ENCODE assay signal across 8 mouse cellular contexts in the genomic region with DNA sequence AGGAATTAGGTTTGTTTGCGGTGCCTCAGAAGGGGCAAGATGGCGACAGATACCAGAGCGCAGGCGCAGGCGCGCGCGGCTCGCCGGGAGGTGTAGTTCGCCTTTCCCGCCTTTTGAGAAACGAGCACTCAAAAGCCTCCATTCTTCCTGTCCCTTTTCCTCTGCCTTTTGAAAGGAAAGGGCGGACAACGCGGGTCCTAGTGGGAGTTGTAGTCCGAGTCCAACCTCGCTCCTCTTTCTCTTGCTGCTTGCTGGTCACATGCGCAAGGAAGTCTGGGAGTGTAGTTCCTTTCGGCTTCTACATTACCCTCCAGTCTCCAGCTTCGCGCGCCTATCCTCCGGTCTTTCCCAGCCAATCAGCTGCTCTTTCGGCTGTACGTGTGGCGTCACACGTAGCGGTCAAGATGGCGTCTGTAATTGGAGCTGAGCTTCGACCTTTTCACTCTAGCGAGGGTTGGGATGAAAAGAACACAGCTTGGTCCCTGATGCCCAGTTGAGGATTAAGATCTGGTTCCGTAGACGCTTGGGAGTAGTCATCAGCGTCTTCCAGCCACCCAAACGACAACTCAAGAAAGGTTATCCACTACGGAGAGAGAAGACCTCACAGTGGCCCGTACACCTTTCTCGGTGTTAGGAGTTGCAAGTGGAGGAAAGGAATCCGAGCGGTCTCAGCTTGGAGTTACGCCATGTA. TPM values are rescaled to one million over a fixed set of nuclear protein-coding genes. Genes with fewer than 3 reads are reported as not detected.
DNase-seq lines count a peak whose midpoint lies in the region; ATAC-seq and TF ChIP-seq lines count a peak whose summit lies in the region.

A gene (minus strand): TSS at position 253 of the 691 bp plus-strand sequence.

- H3K36me3 ChIP-seq in embryonic facial prominence, embryonic 13.5 days, result peaks cover 20% of the 10 kb centered on the region; the same call in 1 of the 2 replicates
- H3K36me3 ChIP-seq in kidney, adult 2 months (ENCODE audit: control insufficient read depth, insufficient read depth, low read length), result no peaks in the 10 kb centered on the region
- H3K36me3 ChIP-seq in limb, embryonic 12.5 days, result peaks cover 31% of the 10 kb centered on the region
- 0 out of 2 replicates have a peak, but pooled peaks cover 4% of the 10 kb centered on the region for H3K36me3 ChIP-seq in midbrain, embryonic 15.5 days (replicated peaks)
- peaks cover 6% of the 10 kb centered on the region for H3K36me3 ChIP-seq in spleen, adult 2 months (ENCODE audit: control insufficient read depth, insufficient read depth, low read length)

- H3K9ac ChIP-seq in embryonic facial prominence, embryonic 13.5 days, result peak within 1 kb of the TSS; percentile 90
- peak within 1 kb of the TSS; percentile 88 for H3K9ac ChIP-seq in limb, embryonic 12.5 days (replicated peaks)
- peak within 1 kb of the TSS; percentile 80 for H3K9ac ChIP-seq in midbrain, embryonic 15.5 days

- H3K27me3 ChIP-seq in embryonic facial prominence, embryonic 13.5 days, result no peaks in the 10 kb centered on the region
- no peaks in the 10 kb centered on the region for H3K27me3 ChIP-seq in kidney, adult 2 months (replicated peaks; ENCODE audit: control insufficient read depth, insufficient read depth, low read length)
- no peaks in the 10 kb centered on the region for H3K27me3 ChIP-seq in limb, embryonic 12.5 days
- no peaks in the 10 kb centered on the region for H3K27me3 ChIP-seq in midbrain, embryonic 15.5 days (replicated peaks)
- no peaks in the 10 kb centered on the region for H3K27me3 ChIP-seq in spleen, adult 2 months (ENCODE audit: control insufficient read depth, insufficient read depth, low read length)

- H3K27ac ChIP-seq in embryonic facial prominence, embryonic 13.5 days, result peak within 1 kb of the TSS; percentile 96
- peak within 1 kb of the TSS; percentile 87 for H3K27ac ChIP-seq in kidney, adult 2 months (ENCODE audit: insufficient read depth, low read depth, low read length)
- peak within 1 kb of the TSS; percentile 93 for H3K27ac ChIP-seq in limb, embryonic 12.5 days
- H3K27ac ChIP-seq in midbrain, embryonic 15.5 days, result peak within 1 kb of the TSS; percentile 90
- H3K27ac ChIP-seq in spleen, adult 2 months (ENCODE audit: insufficient read depth, low read length), result peak within 1 kb of the TSS; percentile 83

- TF ChIP-seq CTCF in kidney, adult 2 months (conservative IDR thresholded peaks at IDR 0.05; ENCODE audit: insufficient read depth, insufficient read length, low read depth, low read length), result no peak
- no peak for TF ChIP-seq CTCF in spleen, adult 2 months (IDR thresholded peaks at IDR 0.05; ENCODE audit: extremely low read depth, insufficient read depth, insufficient read length, insufficient replicate concordance)

- H3K4me2 ChIP-seq in embryonic facial prominence, embryonic 13.5 days, result peak within 1 kb of the TSS; percentile 81
- H3K4me2 ChIP-seq in limb, embryonic 12.5 days, result peak within 1 kb of the TSS; percentile 62
- H3K4me2 ChIP-seq in midbrain, embryonic 15.5 days, result peak within 1 kb of the TSS; percentile 73

- ATAC-seq in embryonic facial prominence, embryonic 13.5 days (ENCODE audit: insufficient number of reproducible peaks, insufficient read depth, low FRiP score, low TSS enrichment, low read depth), result peak; percentile 96
- ATAC-seq in limb, embryonic 12.5 days (ENCODE audit: insufficient number of reproducible peaks, insufficient read depth, low FRiP score, low TSS enrichment, low read depth), result peak; percentile 95
- peak; percentile 97 for ATAC-seq in midbrain, embryonic 15.5 days (replicated peaks)

- H3K4me3 ChIP-seq in embryonic facial prominence, embryonic 13.5 days, result peak within 1 kb of the TSS; percentile 95
- H3K4me3 ChIP-seq in kidney, adult 2 months (ENCODE audit: insufficient read depth, low read depth, low read length), result peak within 1 kb of the TSS; percentile 74
- peak within 1 kb of the TSS; percentile 96 for H3K4me3 ChIP-seq in limb, embryonic 12.5 days (replicated peaks)
- H3K4me3 ChIP-seq in midbrain, embryonic 15.5 days, result peak within 1 kb of the TSS; percentile 83
- peak within 1 kb of the TSS; percentile 74 for H3K4me3 ChIP-seq in spleen, adult 2 months (ENCODE audit: extremely low read depth, insufficient read depth, insufficient read length)

- H3K9me3 ChIP-seq in embryonic facial prominence, embryonic 13.5 days, result no peaks in the 10 kb centered on the region
- no peaks in the 10 kb centered on the region for H3K9me3 ChIP-seq in limb, embryonic 12.5 days
- no peaks in the 10 kb centered on the region for H3K9me3 ChIP-seq in midbrain, embryonic 15.5 days

- under 1% methylated on average over 42 of the region's 42 CpGs for WGBS in embryonic facial prominence, embryonic 13.5 days
- under 1% methylated on average over 42 of the region's 42 CpGs for WGBS in kidney, adult 2 months
- under 1% methylated on average over 42 of the region's 42 CpGs for WGBS in limb, embryonic 12.5 days
- WGBS in midbrain, embryonic 15.5 days, result under 1% methylated on average over 42 of the region's 42 CpGs
- WGBS in spleen, adult 2 months, result under 1% methylated on average over 42 of the region's 42 CpGs

- peak; percentile 76 for TF ChIP-seq POLR2A in kidney, adult 2 months (IDR thresholded peaks at IDR 0.05; ENCODE audit: low read depth, low read length)
- TF ChIP-seq POLR2A in spleen, adult 2 months (IDR thresholded peaks at IDR 0.05; ENCODE audit: low read depth, low read length), result peak; percentile 85

- peak; percentile 96 for DNase-seq in 3134 (ENCODE audit: extremely low read depth, insufficient read length, low spot score)
- DNase-seq in adrenal gland, postnatal 36 days, result peak; percentile 92 to 94
- peak; percentile 95 to 99 for DNase-seq in heart, adult 18-20 months
- peak; percentile 99 for DNase-seq in kidney, adult 2 months
- peak; percentile 87 to 92 for DNase-seq in spleen, adult 2 months (ENCODE audit: low read depth in 1 of 2, low spot score in 2 of 2)

- peaks cover 25% of the 10 kb centered on the region for H3K4me1 ChIP-seq in embryonic facial prominence, embryonic 13.5 days
- no peaks in the 10 kb centered on the region; the same call in 1 of the 2 replicates for H3K4me1 ChIP-seq in kidney, adult 2 months (ENCODE audit: control insufficient read depth, insufficient read depth, low read length)
- H3K4me1 ChIP-seq in limb, embryonic 12.5 days (replicated peaks), result peaks cover 22% of the 10 kb centered on the region
- peaks cover 30% of the 10 kb centered on the region for H3K4me1 ChIP-seq in midbrain, embryonic 15.5 days
- H3K4me1 ChIP-seq in spleen, adult 2 months (ENCODE audit: control insufficient read depth, insufficient read depth, insufficient read length), result no peaks in the 10 kb centered on the region; the same call in 1 of the 2 replicates

RNA-seq across cellular contexts. Expression of the gene that starts here (rescaled TPM):
- 10 to 100 TPM; 31.3 to 36.4 TPM for total RNA-seq in adrenal gland, postnatal 36 days (2021)
- 31.0 and 34.7 TPM in 2 replicates for polyA plus RNA-seq in embryonic facial prominence, embryonic 13.5 days (2015; fragmentation: Nextera tagmentation; extraction: Ambion mirVana)
- total RNA-seq in heart, adult 18-20 months (2021), result 10 to 100 TPM; 16.7 to 23.8 TPM
- polyA plus RNA-seq in kidney, adult 2 months (2012; rRNA removed), result 17.3 and 20.9 TPM in 2 replicates
- polyA plus RNA-seq in limb, embryonic 12.5 days (2016; fragmentation: Nextera tagmentation; extraction: Ambion mirVana), result 28.4 and 37.1 TPM in 2 replicates
- polyA plus RNA-seq in midbrain, embryonic 15.5 days (2015; fragmentation: Nextera tagmentation; extraction: Ambion mirVana), result 34.4 and 40.8 TPM in 2 replicates
- polyA plus RNA-seq in spleen, adult 2 months (2012; rRNA removed), result 14.3 and 14.8 TPM in 2 replicates

Comparison
In these comparisons a context has a peak if more than half of its experiments do, and no peak if none do; other contexts are left out.
1. Peak in every context shown above with its lines: DNase-seq, ATAC-seq, H3K4me3 ChIP-seq and H3K27ac ChIP-seq.